Mouse (Mus musculus) stomach, postnatal 0 days (tissue): ENCODE data around the gene Muc2.
A peak's percentile ranks its signal among the peaks of the same experiment; 100 is the strongest.

Experiments
- CTCF ChIP-seq: IDR thresholded peaks from 2 replicates; pipeline ENCODE4 v1.5.1; 2016; ENCODE audit warnings: antibody characterized with exemption, low read depth, mild to moderate bottlenecking, moderate library complexity
- EP300 ChIP-seq: optimal IDR thresholded peaks from 2 replicates; pipeline ENCODE3; 2016; ENCODE audit warnings: antibody characterized with exemption

DNA sequence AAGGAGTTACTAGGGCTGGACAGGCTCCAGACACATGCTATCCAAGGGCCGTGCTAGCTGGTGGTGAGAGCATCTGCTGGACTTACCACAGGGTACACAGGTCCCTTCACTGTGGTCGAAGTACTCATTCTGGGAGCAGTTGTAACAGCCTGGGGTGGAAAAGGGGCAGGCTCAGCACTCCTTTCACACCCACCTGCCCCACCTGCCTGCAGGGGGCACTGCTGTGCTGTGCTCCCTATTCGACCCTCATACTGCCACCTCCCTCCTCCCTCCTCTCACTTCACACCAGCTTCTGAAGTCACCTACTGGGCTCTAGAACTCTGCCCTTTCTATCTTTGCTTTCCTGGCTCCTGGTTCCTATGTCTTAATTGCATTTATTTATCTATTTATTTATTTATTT, 47.0 kb upstream of the Muc2 start:
- TF ChIP-seq CTCF (peak; percentile 69), EP300 (no peak)
